Mouse (Mus musculus): ENCODE results near the gene Cap2. TPM values are rescaled to one million over a fixed set of nuclear protein-coding genes. Genes with fewer than 3 reads are reported as not detected.
A peak's percentile ranks its signal among the peaks of the same experiment; 100 is the strongest.

The Cap2 gene
- polyA plus RNA-seq, 1 experiment from 2014 or later: 10.9 TPM

DNA sequence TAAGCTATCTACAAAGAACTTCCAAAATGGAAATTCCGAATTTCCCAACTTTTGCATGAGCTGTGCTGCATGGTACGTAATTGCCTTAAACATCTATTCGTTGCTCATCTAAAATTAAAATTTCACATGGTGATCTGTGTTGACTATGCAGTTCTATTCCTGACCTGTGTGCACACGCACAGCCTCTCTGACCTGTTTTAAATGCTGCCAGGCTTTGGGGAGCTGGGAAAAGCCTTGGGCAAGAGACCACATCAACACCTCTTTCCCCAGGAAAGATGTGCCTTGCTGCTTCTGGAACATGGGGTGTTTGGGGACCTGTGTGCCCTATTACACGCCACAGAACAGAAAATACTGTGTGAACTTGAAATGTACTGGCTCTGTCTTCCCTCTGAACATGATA is 25.7 kb downstream of the Cap2 start:
- 88% methylated on average over 5 of the region's 5 CpGs for WGBS
- H3K27ac ChIP-seq: no peak overlapping the region
- peaks cover 25% of the 10 kb centered on the region for H3K27me3 ChIP-seq

GRCm38 (mm10) chr13:46529037-46529436 is 27.4 kb downstream of the Cap2 start:
- H3K27me3 ChIP-seq: peaks cover 33% of the 10 kb centered on the region
- no peaks in the 10 kb centered on the region for H3K36me3 ChIP-seq (replicated peaks)
- peaks cover 16% of the 10 kb centered on the region for H3K4me1 ChIP-seq
- no peaks in the 10 kb centered on the region for H3K9me3 ChIP-seq
- H3K9ac ChIP-seq: no peak overlapping the region
- no peak for ATAC-seq (ENCODE audit: low FRiP score)
- 70% methylated on average over 10 of the region's 10 CpGs for WGBS
- H3K27ac ChIP-seq: no peak overlapping the region
- H3K4me2 ChIP-seq: no peak overlapping the region
- H3K4me3 ChIP-seq (replicated peaks): no peak overlapping the region

More for the DNA sequence above, 25.7 kb downstream of the Cap2 start:
- no peak for ATAC-seq (ENCODE audit: low FRiP score)
- Histone ChIP-seq H3K9ac (no peak overlapping the region), H3K4me2 (no peak overlapping the region), H3K36me3 (replicated peaks) (no peaks in the 10 kb centered on the region), H3K4me1 (peaks cover 15% of the 10 kb centered on the region; the same call in 1 of the 2 replicates), H3K4me3 (replicated peaks) (no peak overlapping the region), H3K9me3 (no peaks in the 10 kb centered on the region)

- WGBS: 81% methylated on average over 8 of the region's 8 CpGs
- Histone ChIP-seq H3K27me3 (peaks cover 35% of the 10 kb centered on the region), H3K4me1 (peaks cover 27% of the 10 kb centered on the region), H3K27ac (no peak overlapping the region), H3K9me3 (no peaks in the 10 kb centered on the region), H3K9ac (no peak overlapping the region), H3K36me3 (replicated peaks) (no peaks in the 10 kb centered on the region), H3K4me2 (no peak overlapping the region), H3K4me3 (replicated peaks) (no peak overlapping the region)
- ATAC-seq (ENCODE audit: low FRiP score): no peak
Measured at GRCm38 (mm10) chr13:46530546-46530945, 28.9 kb downstream of the Cap2 start.

- WGBS: 90% methylated on average over 3 of the region's 3 CpGs
Measured at GRCm38 (mm10) chr13:46531676-46532075, 30.0 kb downstream of the Cap2 start.

DNA sequence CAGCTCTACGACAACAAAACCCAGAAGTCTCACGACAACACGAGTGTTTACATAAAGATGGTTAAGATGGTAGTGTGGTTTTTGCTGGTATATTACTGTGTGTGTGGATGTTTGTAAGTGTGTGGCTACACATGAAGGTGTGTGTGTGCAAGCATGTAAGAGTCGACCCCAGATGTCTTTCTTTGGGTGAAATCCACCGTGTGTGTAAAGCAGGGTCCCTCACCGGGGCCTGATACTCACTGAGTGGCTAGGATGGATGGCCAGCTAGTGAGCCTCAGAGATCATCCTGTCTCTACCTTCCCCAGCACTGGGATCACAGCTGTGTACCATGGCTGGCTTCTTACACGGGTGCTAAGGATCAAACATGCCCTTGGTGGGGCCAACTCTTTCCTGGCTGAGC is 30.6 kb downstream of the Cap2 start:
- no peaks in the 10 kb centered on the region for H3K9me3 ChIP-seq
- no peaks in the 10 kb centered on the region for H3K36me3 ChIP-seq (replicated peaks)
- no peak overlapping the region for H3K9ac ChIP-seq
- no peak overlapping the region for H3K27ac ChIP-seq
- peaks cover 51% of the 10 kb centered on the region for H3K27me3 ChIP-seq
- H3K4me1 ChIP-seq: peaks cover 27% of the 10 kb centered on the region
- H3K4me2 ChIP-seq: no peak overlapping the region
- H3K4me3 ChIP-seq (replicated peaks): no peak overlapping the region
- WGBS: 96% methylated on average over 7 of the region's 7 CpGs
- no peak for ATAC-seq (ENCODE audit: low FRiP score)

More at GRCm38 (mm10) chr13:46531676-46532075, 30.0 kb downstream of the Cap2 start:
- H3K27me3 ChIP-seq: peaks cover 46% of the 10 kb centered on the region
- no peaks in the 10 kb centered on the region for H3K9me3 ChIP-seq
- H3K27ac ChIP-seq: no peak overlapping the region
- H3K4me2 ChIP-seq: no peak overlapping the region
- H3K4me1 ChIP-seq: peaks cover 27% of the 10 kb centered on the region
- ATAC-seq (ENCODE audit: low FRiP score): no peak
- H3K36me3 ChIP-seq (replicated peaks): no peaks in the 10 kb centered on the region
- H3K4me3 ChIP-seq (replicated peaks): no peak overlapping the region
- no peak overlapping the region for H3K9ac ChIP-seq

- H3K9ac ChIP-seq: no peak overlapping the region; the same call in 1 of the 2 replicates
- peaks cover 59% of the 10 kb centered on the region for H3K27me3 ChIP-seq
Measured at GRCm38 (mm10) chr13:46533342-46534129, 31.9 kb downstream of the Cap2 start.

GRCm38 (mm10) chr13:46534171-46534968 is 32.7 kb downstream of the Cap2 start:
- peak; percentile 84 for ATAC-seq (ENCODE audit: low FRiP score)
- no peaks in the 10 kb centered on the region for H3K36me3 ChIP-seq (replicated peaks)
- H3K4me2 ChIP-seq: peak overlapping the region; percentile 44
- H3K9ac ChIP-seq: no peak overlapping the region; the same call in 1 of the 2 replicates
- H3K4me1 ChIP-seq: peaks cover 23% of the 10 kb centered on the region
- 3% methylated on average over 11 of the region's 11 CpGs for WGBS
- no peaks in the 10 kb centered on the region for H3K9me3 ChIP-seq
- 0 out of 2 replicates have a peak overlapping the region, but pooled peaks have one; percentile 8 for H3K4me3 ChIP-seq (replicated peaks)
- H3K27ac ChIP-seq: peak overlapping the region; percentile 68
- peaks cover 59% of the 10 kb centered on the region for H3K27me3 ChIP-seq

More at GRCm38 (mm10) chr13:46533342-46534129, 31.9 kb downstream of the Cap2 start:
- no peak for ATAC-seq (ENCODE audit: low FRiP score)
- Histone ChIP-seq H3K9me3 (no peaks in the 10 kb centered on the region), H3K4me3 (replicated peaks) (no peak overlapping the region), H3K4me1 (peaks cover 27% of the 10 kb centered on the region), H3K4me2 (peak overlapping the region; percentile 44), H3K36me3 (replicated peaks) (no peaks in the 10 kb centered on the region), H3K27ac (peak overlapping the region; percentile 68)
- whole genome bisulfite sequencing: 29% methylated on average over 10 of the region's 10 CpGs

- Histone ChIP-seq H3K4me1 (peaks cover 19% of the 10 kb centered on the region), H3K9me3 (no peaks in the 10 kb centered on the region), H3K4me3 (replicated peaks) (no peak overlapping the region), H3K36me3 (replicated peaks) (no peaks in the 10 kb centered on the region), H3K27ac (no peak overlapping the region), H3K4me2 (peak overlapping the region; percentile 44; the same call in 1 of the 2 replicates), H3K27me3 (peaks cover 54% of the 10 kb centered on the region), H3K9ac (no peak overlapping the region)
- no peak; the same call in 1 of the 2 replicates for ATAC-seq (ENCODE audit: low FRiP score)
- WGBS: 57% methylated on average over 5 of the region's 5 CpGs
Measured at GRCm38 (mm10) chr13:46534969-46535785, 33.5 kb downstream of the Cap2 start.

- ATAC-seq (ENCODE audit: low FRiP score): no peak
- H3K27me3 ChIP-seq: peaks cover 29% of the 10 kb centered on the region
- H3K36me3 ChIP-seq (replicated peaks): no peaks in the 10 kb centered on the region
- H3K27ac ChIP-seq: no peak overlapping the region
- H3K9me3 ChIP-seq: no peaks in the 10 kb centered on the region
- no peak overlapping the region for H3K4me2 ChIP-seq
- peaks cover 26% of the 10 kb centered on the region for H3K4me1 ChIP-seq
- H3K9ac ChIP-seq: no peak overlapping the region
- WGBS: 88% methylated on average over 7 of the region's 7 CpGs
- no peak overlapping the region for H3K4me3 ChIP-seq (replicated peaks)
Measured at GRCm38 (mm10) chr13:46539284-46539683, 37.6 kb downstream of the Cap2 start.

DNA sequence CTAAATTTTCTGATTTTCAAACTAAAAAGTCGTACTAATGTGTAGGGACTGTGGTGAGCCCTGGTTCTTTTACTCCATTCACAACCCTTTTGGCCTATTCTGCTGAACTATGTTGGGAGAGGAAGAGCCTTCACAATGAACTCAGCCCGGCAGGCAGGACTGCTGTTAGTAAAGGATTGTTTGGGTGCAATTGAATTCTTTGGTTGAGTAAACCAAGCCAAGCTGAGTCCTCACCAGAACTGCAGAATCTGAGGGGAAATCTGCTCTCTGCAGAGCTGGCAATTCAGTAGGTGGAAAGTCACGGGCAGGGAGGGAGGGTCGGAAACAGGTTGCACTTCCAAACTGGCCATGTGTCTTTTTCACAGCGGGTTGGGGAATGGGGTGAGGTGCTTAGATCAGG is 39.3 kb downstream of the Cap2 start:
- WGBS: 34% methylated on average over 5 of the region's 5 CpGs
- Histone ChIP-seq H3K4me1 (peaks cover 31% of the 10 kb centered on the region), H3K27me3 (peaks cover 23% of the 10 kb centered on the region), H3K4me3 (replicated peaks) (no peak overlapping the region), H3K4me2 (no peak overlapping the region), H3K27ac (peak overlapping the region; percentile 61; the same call in 1 of the 2 replicates), H3K36me3 (replicated peaks) (no peaks in the 10 kb centered on the region), H3K9me3 (no peaks in the 10 kb centered on the region), H3K9ac (no peak overlapping the region)
- peak; percentile 42; the same call in 1 of the 2 replicates for ATAC-seq (ENCODE audit: low FRiP score)

DNA sequence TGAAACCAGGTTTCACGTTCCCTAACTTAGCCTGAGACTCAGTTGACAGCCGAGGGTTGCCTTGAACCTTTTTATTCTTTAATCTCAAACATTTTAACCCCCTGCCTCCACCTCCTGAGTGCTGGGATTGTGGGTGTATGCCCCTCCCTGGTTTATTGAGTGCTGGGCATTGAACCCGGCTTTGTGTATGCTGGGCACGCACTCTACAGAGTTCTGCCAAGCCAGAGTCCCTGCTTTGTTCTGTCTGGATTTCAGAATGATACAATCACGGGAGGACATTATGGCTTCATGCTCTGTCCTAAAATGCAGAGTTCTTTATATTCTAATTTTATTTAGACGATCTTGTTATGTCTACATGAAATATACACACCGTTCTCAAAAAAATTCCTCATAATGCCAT is 41.1 kb downstream of the Cap2 start:
- Histone ChIP-seq H3K4me3 (replicated peaks) (no peak overlapping the region), H3K4me2 (no peak overlapping the region), H3K27ac (peak overlapping the region; percentile 67), H3K9ac (no peak overlapping the region), H3K4me1 (peaks cover 50% of the 10 kb centered on the region), H3K36me3 (replicated peaks) (no peaks in the 10 kb centered on the region), H3K27me3 (peaks cover 4% of the 10 kb centered on the region; the same call in 1 of the 2 replicates), H3K9me3 (no peaks in the 10 kb centered on the region)
- ATAC-seq (ENCODE audit: low FRiP score): peak; percentile 59; the same call in 1 of the 2 replicates
- 51% methylated on average over 7 of the region's 7 CpGs for WGBS

Measured in forebrain, embryonic 12.5 days (tissue).